Mouse (Mus musculus) embryonic facial prominence, embryonic 12.5 days (tissue): ENCODE measurements around the gene Sult2a5. TPM values are rescaled to one million over a fixed set of nuclear protein-coding genes. Genes with fewer than 3 reads are reported as not detected.

ENCODE experiments used
- ATAC-seq: fragments of 200-750 bp; cut with Nextera tagmentation; 2 replicates; pipeline ENCODE4 v1.8.0; 2017; ENCODE audit not compliant: insufficient number of reproducible peaks, insufficient read depth, low FRiP score, low TSS enrichment
- H3K27ac ChIP-seq: fragments of 300-500 bp; sonication (generic); 2 replicates; pipeline ENCODE4 v1.5.1; 2016; ENCODE audit warnings: mild to moderate bottlenecking
- H3K27me3 ChIP-seq: fragments of 300-500 bp; sonication (generic); 2 replicates; pipeline ENCODE4 v1.6.1; 2016; ENCODE audit warnings: mild to moderate bottlenecking, moderate library complexity
- H3K36me3 ChIP-seq: fragments of 300-500 bp; sonication (generic); 2 replicates; pipeline ENCODE4 v1.6.1; 2016; ENCODE audit warnings: mild to moderate bottlenecking
- H3K4me1 ChIP-seq: fragments of 300-500 bp; sonication (generic); 2 replicates; pipeline ENCODE4 v1.6.1; 2016
- H3K4me2 ChIP-seq: fragments of 300-500 bp; sonication (generic); replicated peaks from 2 replicates; pipeline ENCODE4 v1.6.1; 2016; ENCODE audit warnings: mild to moderate bottlenecking, moderate library complexity
- H3K4me3 ChIP-seq: fragments of 300-500 bp; sonication (generic); 2 replicates; pipeline ENCODE4 v1.5.1; 2016; ENCODE audit warnings: mild to moderate bottlenecking
- H3K9ac ChIP-seq: fragments of 300-500 bp; sonication (generic); 2 replicates; pipeline ENCODE4 v1.6.1; 2016; ENCODE audit warnings: mild to moderate bottlenecking, moderate library complexity
- H3K9me3 ChIP-seq: fragments of 300-500 bp; sonication (generic); 2 replicates; pipeline ENCODE4 v1.6.1; 2016; ENCODE audit warnings: mild to moderate bottlenecking, moderate library complexity
- polyA plus RNA-seq: library from polyadenylated mRNA; unstranded; fragments of >200 nt; fragmentation: Nextera tagmentation; extraction: Ambion mirVana; gene quantifications from 2 replicates; pipeline ENCODE4 v1.2.1, GENCODE M21; 2016

Gene Sult2a5
- not detected in 2 replicates for polyA plus RNA-seq

DNA sequence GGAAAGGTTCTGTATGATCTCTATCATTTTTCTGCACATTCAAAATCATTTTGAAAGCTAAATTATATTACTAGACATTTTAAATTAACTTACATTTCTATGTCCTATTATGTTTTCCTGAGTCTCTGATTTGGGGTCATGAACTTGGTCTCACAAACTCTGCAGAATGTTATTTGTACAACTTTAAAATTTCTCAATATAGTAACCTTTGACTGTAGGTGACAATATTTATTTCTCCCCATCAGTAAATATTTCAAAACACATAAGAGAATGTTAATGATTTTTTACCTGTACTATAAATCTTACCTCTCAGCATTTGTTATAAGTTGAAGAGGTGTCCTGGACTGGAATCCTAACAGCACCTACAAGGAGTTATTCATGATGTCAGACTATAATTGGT is at the start of gene Sult2a5:
Gene Sult2a5 (plus strand): TSS at position 301 of the 400 bp plus-strand sequence.
- H3K9ac ChIP-seq = no peak within 1 kb of the TSS
- H3K9me3 ChIP-seq = peaks cover 7% of the 10 kb centered on the region; the same call in 1 of the 2 replicates
- H3K4me3 ChIP-seq = no peak within 1 kb of the TSS
- H3K4me1 ChIP-seq = no peaks in the 10 kb centered on the region
- no peak within 1 kb of the TSS for H3K27ac ChIP-seq
- ATAC-seq = no peak
- no peaks in the 10 kb centered on the region for H3K36me3 ChIP-seq
- H3K27me3 ChIP-seq = no peaks in the 10 kb centered on the region
- no peak within 1 kb of the TSS for H3K4me2 ChIP-seq

Other genes starting within 250 kb of the Sult2a5 start
- gene Cabp5, start 225.8 kb upstream of the Sult2a5 start, polyA plus RNA-seq = not detected in 2 replicates
- gene Bsph1, start 173.1 kb upstream of the Sult2a5 start, polyA plus RNA-seq = not detected in 2 replicates
- gene Bsph2, start 52.9 kb upstream of the Sult2a5 start, polyA plus RNA-seq = not detected in 2 replicates
- gene Sult2a2, start 109.5 kb downstream of the Sult2a5 start, polyA plus RNA-seq = not detected in 2 replicates
- not detected in 2 replicates for gene Sult2a1, start 213.4 kb downstream of the Sult2a5 start, polyA plus RNA-seq